8 mouse cellular contexts compared by ENCODE assay signal in the genomic region with DNA sequence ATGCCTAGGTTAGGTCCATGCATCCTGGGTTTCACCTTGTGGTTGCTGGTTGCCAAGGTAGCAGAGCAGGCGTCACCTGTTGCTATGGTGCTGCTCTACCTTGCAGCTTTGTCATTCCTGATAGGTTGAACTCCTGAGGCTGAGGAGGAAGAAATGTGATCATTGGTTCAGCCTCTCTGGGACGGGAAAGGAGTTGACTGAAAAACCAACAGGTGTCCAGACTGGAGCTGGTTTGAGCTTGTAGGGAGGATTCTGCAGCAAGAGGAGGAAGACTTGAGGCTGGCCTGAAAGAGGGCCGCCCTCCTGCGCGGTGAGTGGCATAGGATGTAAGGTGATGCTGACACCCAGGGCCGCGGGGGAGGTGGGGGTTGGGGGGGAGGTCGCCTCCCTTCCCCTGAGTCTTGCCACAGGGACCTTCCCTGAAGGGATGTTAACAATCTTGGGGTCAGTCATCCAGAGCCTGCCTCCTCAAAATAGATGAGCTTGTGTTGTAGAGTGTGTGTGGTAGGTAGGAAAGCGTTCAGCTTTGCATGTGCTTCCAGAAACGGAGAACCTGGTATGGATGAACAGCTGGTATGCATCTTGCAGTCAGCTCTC. TPM values are rescaled to one million over a fixed set of nuclear protein-coding genes. Genes with fewer than 3 reads are reported as not detected.
DNase-seq lines count a peak whose midpoint lies in the region; ATAC-seq and TF ChIP-seq lines count a peak whose summit lies in the region.

No protein-coding gene starts in this region.

- peak; percentile 77 for ATAC-seq in lung, embryonic 14.5 days (ENCODE audit: insufficient read depth)
- peak; percentile 90 for ATAC-seq in midbrain, embryonic 15.5 days (replicated peaks)

- no peaks in the 10 kb centered on the region for H3K4me1 ChIP-seq in lung, embryonic 14.5 days (ENCODE audit: insufficient read depth)
- H3K4me1 ChIP-seq in midbrain, embryonic 15.5 days = no peaks in the 10 kb centered on the region

- H3K4me2 ChIP-seq in lung, embryonic 14.5 days = no peak overlapping the region
- peak overlapping the region; percentile 38 for H3K4me2 ChIP-seq in midbrain, embryonic 15.5 days

- DNase-seq in lung, embryonic 14.5 days = peak; percentile 39
- DNase-seq in lung, postnatal 14 days = no peak
- peak; percentile 22 to 51 for DNase-seq in frontal cortex, adult 2 months (ENCODE audit: extremely low spot score in 1 of 2, low spot score in 1 of 2)
- DNase-seq in layer of hippocampus, adult 9-11 months = peak; percentile 77
- peak; percentile 8 for DNase-seq in yolk sac, embryonic 10.5 days (ENCODE audit: low spot score)
- no peak for DNase-seq in cerebellum, adult 9-10 months
- DNase-seq in thymus, postnatal 25 days = no peak

- no peaks in the 10 kb centered on the region for H3K9me3 ChIP-seq in lung, embryonic 14.5 days (ENCODE audit: low read depth, low read length)
- no peaks in the 10 kb centered on the region for H3K9me3 ChIP-seq in midbrain, embryonic 15.5 days

- H3K27me3 ChIP-seq in lung, embryonic 14.5 days (ENCODE audit: insufficient read depth, low read length) = no peaks in the 10 kb centered on the region
- no peaks in the 10 kb centered on the region for H3K27me3 ChIP-seq in midbrain, embryonic 15.5 days (replicated peaks)

- H3K9ac ChIP-seq in lung, embryonic 14.5 days = no peak overlapping the region
- no peak overlapping the region for H3K9ac ChIP-seq in midbrain, embryonic 15.5 days

- no peak overlapping the region for H3K27ac ChIP-seq in lung, embryonic 14.5 days (ENCODE audit: low read depth)
- no peak overlapping the region for H3K27ac ChIP-seq in midbrain, embryonic 15.5 days

- H3K4me3 ChIP-seq in lung, embryonic 14.5 days (ENCODE audit: low read depth, low read length) = no peak overlapping the region
- peak overlapping the region; percentile 19; the same call in 1 of the 2 replicates for H3K4me3 ChIP-seq in midbrain, embryonic 15.5 days

- 0 out of 2 replicates have a peak, but pooled peaks cover 5% of the 10 kb centered on the region for H3K36me3 ChIP-seq in lung, embryonic 14.5 days (ENCODE audit: insufficient read depth)
- H3K36me3 ChIP-seq in midbrain, embryonic 15.5 days (replicated peaks) = no peaks in the 10 kb centered on the region; the same call in 1 of the 2 replicates

- WGBS in lung, embryonic 14.5 days = 11% methylated on average over 10 of the region's 10 CpGs
- WGBS in midbrain, embryonic 15.5 days = 16% methylated on average over 10 of the region's 10 CpGs

- no peak for TF ChIP-seq CTCF in lung, embryonic 14.5 days (IDR thresholded peaks at IDR 0.05; ENCODE audit: low read depth)

RNA-seq across cellular contexts. Expression of a gene that starts 0.8 kb away (rescaled TPM):
- polyA plus RNA-seq in lung, embryonic 14.5 days (2014; fragmentation: Nextera tagmentation; extraction: Ambion mirVana) = 0.03 and 0.08 TPM in 2 replicates
- 0.61 and 0.96 TPM in 2 replicates for polyA plus RNA-seq in frontal cortex, adult 2 months (2012; rRNA removed)
- 0.08 and 0.14 TPM in 2 replicates for polyA plus RNA-seq in midbrain, embryonic 15.5 days (2015; fragmentation: Nextera tagmentation; extraction: Ambion mirVana)

Comparison
In these comparisons a context has a peak if more than half of its experiments do, and no peak if none do; other contexts are left out.
1. DNase-seq: peak in lung, embryonic 14.5 days (single experiment), frontal cortex, adult 2 months (2 of 2), layer of hippocampus, adult 9-11 months (single experiment) and yolk sac, embryonic 10.5 days (single experiment); none in lung, postnatal 14 days (single experiment), cerebellum, adult 9-10 months (single experiment) and thymus, postnatal 25 days (single experiment).